Mouse (Mus musculus) cortical plate, adult 2 months (tissue): ENCODE data around the gene Sema6c.
"Not testable (repeated sequence)": the region's sequence is repeated elsewhere in the genome, so short reads cannot be mapped to it uniquely, and the experiment has no call there.

ENCODE experiments used
- CTCF ChIP-seq: fragments of 200-500 bp; IDR thresholded peaks from 2 replicates; pipeline ENCODE4 v1.5.1; 2011; ENCODE audit warnings: mild to moderate bottlenecking, control low read depth, low read length; ENCODE audit not compliant: insufficient read depth; ENCODE audit errors: extremely low read depth
- POLR2A ChIP-seq: fragments of 200-500 bp; IDR thresholded peaks from 2 replicates; pipeline ENCODE4 v1.6.1; 2011; ENCODE audit warnings: mild to moderate bottlenecking, low read length, control low read depth; ENCODE audit not compliant: insufficient read depth; ENCODE audit errors: extremely low read depth

- not testable (repeated sequence) for TF ChIP-seq CTCF, POLR2A
These were observed 27.9 kb upstream of the Sema6c start for GRCm38 (mm10) chr3:95132389-95132788.
